Mouse (Mus musculus) kidney, postnatal 0 days (tissue): ENCODE results near the gene Scaf11. TPM values are rescaled to one million over a fixed set of nuclear protein-coding genes. Genes with fewer than 3 reads are reported as not detected.
A peak's percentile ranks its signal among the peaks of the same experiment; 100 is the strongest.
"Not testable (repeated sequence)": the region's sequence is repeated elsewhere in the genome, so short reads cannot be mapped to it uniquely, and the experiment has no call there.

ENCODE experiments used
- ATAC-seq: fragments of 200-750 bp; cut with Nextera tagmentation; replicated peaks from 2 replicates; pipeline ENCODE4 v1.8.0; 2017; ENCODE audit warnings: low read depth, moderate number of reproducible peaks, moderate TSS enrichment, moderate library complexity; ENCODE audit not compliant: low FRiP score
- DNase-seq: peaks from one replicate; pipeline ENCODE4 v3.0.0-alpha.2; 2016; ENCODE audit warnings: low spot score
- H3K27ac ChIP-seq: fragments of 300-500 bp; sonication (generic); 2 replicates; pipeline ENCODE4 v1.5.1; 2014; ENCODE audit warnings: mild to moderate bottlenecking
- H3K27me3 ChIP-seq: fragments of 300-500 bp; sonication (generic); 2 replicates; pipeline ENCODE4 v1.6.1; 2014; ENCODE audit warnings: low read length, mixed read lengths; ENCODE audit not compliant: insufficient read depth
- H3K36me3 ChIP-seq: fragments of 300-500 bp; sonication (generic); 2 replicates; pipeline ENCODE4 v1.6.1; 2014; ENCODE audit warnings: low read length, mixed read lengths; ENCODE audit not compliant: insufficient read depth
- H3K4me1 ChIP-seq: fragments of 300-500 bp; sonication (generic); replicated peaks from 2 replicates; pipeline ENCODE4 v1.6.1; 2014; ENCODE audit warnings: antibody characterized with exemption, low read length, mixed read lengths; ENCODE audit not compliant: insufficient read depth
- H3K4me2 ChIP-seq: fragments of 300-500 bp; sonication (generic); 2 replicates; pipeline ENCODE4 v1.6.1; 2014; ENCODE audit warnings: mild to moderate bottlenecking, low read length, moderate library complexity, mixed read lengths
- H3K4me3 ChIP-seq: fragments of 300-500 bp; sonication (generic); replicated peaks from 2 replicates; pipeline ENCODE4 v1.5.1; 2014; ENCODE audit warnings: low read depth, low read length
- H3K9ac ChIP-seq: fragments of 300-500 bp; sonication (generic); 2 replicates; pipeline ENCODE4 v1.6.1; 2014; ENCODE audit warnings: low read depth, low read length
- H3K9me3 ChIP-seq: fragments of 300-500 bp; sonication (generic); replicated peaks from 2 replicates; pipeline ENCODE4 v1.6.1; 2016; ENCODE audit warnings: low read length, inconsistent platforms, mixed read lengths
- CTCF ChIP-seq: IDR thresholded peaks from 2 replicates; pipeline ENCODE4 v1.5.1; 2016; ENCODE audit warnings: antibody characterized with exemption, low read depth, mild to moderate bottlenecking, moderate library complexity
- WGBS: fragments of 180-500 bp; shearing (Covaris S2); extraction: QIAGEN DNeasy Blood & Tissue Kit; methylation state at CpG from one replicate; pipeline ENCODE4 v1.1.7; 2014; 5-methylcytosine and 5-hydroxymethylcytosine counted together
- polyA plus RNA-seq: library from polyadenylated mRNA; unstranded; fragments of >200 nt; fragmentation: Nextera tagmentation; extraction: Ambion mirVana; gene quantifications from 2 replicates; pipeline ENCODE4 v1.2.1, GENCODE M21; 2015

Scaf11 gene
- polyA plus RNA-seq, 1 experiment from 2014 or later, result 81.5 TPM

DNA sequence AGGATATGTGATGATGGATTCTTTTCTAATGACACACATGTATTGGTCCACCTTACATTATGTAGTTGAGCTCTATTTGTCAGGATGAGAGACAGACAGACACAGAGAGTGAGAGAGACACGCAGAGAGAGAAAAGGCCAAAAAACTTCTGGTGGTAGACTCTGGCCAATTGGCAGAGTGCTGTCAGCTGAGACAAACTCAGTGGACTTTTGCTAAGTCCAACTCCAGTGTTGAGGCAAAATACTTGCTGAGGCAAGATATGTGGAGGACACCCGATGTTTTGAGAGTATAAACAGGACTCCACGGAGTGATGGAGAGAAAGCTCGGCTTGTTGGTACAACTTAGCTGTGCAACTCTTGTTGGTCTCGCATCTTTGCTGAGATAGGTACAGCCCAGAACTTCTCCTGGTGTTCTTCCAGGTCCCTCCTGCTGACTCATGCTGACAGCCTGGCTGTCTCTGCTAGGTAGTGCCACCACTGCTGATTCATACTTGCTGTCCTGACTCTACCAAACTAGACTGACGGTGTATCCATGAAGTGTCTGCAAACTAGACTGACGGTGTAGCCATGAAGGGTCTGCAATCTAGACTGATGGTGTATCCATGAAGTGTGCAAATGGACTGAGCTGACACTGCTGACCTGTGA is 11.9 kb downstream of the Scaf11 start:
- no peak overlapping the region for H3K4me2 ChIP-seq
- H3K9me3 ChIP-seq, result no peaks in the 10 kb centered on the region
- no peak for TF ChIP-seq CTCF
- H3K27me3 ChIP-seq, result no peaks in the 10 kb centered on the region
- 0 out of 2 replicates have a peak, but pooled peaks cover 7% of the 10 kb centered on the region for H3K36me3 ChIP-seq
- H3K27ac ChIP-seq, result no peak overlapping the region
- no peak overlapping the region for H3K4me3 ChIP-seq
- H3K4me1 ChIP-seq, result 0 out of 2 replicates have a peak, but pooled peaks cover 2% of the 10 kb centered on the region
- no peak for DNase-seq
- H3K9ac ChIP-seq, result no peak overlapping the region
- WGBS, result 89% methylated on average over 7 of the region's 7 CpGs
- ATAC-seq, result no peak

DNA sequence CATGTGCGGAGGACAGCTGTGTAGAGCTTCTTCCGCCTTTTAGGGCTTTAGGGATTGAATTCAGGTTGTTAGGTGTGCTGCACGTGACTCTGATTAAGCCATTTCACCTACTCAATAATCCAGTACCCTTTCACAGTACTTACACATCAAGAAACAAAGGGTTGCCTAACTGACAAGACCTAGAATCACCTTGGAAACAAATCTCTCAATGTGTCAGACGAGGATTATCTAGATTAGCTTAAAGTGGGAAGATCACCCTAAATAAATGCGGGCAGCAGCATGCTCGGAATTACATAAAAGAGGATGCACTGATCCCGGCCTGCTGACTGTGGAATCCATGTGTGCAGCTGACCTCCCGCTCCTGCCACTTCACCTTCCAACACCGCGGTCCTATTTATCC is 13.9 kb downstream of the Scaf11 start:
- Histone ChIP-seq H3K27ac (no peak overlapping the region), H3K4me2 (no peak overlapping the region), H3K9me3 (no peaks in the 10 kb centered on the region), H3K36me3 (peaks cover 14% of the 10 kb centered on the region; the same call in 1 of the 2 replicates), H3K9ac (no peak overlapping the region), H3K4me3 (no peak overlapping the region), H3K4me1 (no peaks in the 10 kb centered on the region), H3K27me3 (no peaks in the 10 kb centered on the region)
- no peak for TF ChIP-seq CTCF
- 88% methylated on average over 10 of the region's 10 CpGs for WGBS
- ATAC-seq (no peak), DNase-seq (no peak)

DNA sequence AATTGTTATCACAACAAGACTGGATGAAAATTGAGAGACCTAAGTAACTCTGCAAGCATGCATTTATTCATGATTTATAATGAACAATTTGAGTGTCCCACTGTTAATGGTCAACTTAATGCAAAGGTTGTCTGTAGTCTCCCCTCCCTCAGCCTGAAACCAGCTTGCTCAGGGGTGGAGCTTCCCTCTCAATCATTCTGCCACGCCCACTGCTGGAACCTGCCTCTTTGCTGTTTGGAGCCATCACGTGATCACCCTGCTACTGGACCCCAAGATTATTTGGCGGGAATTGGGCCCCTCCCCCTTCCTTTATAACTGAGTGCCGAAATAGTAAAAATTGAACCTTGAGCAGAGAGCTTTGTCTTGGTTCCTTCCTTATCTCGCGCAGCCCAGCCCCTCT is 19.2 kb downstream of the Scaf11 start:
- not testable (repeated sequence) for H3K27ac ChIP-seq, H3K4me2 ChIP-seq, H3K9ac ChIP-seq, H3K4me3 ChIP-seq, H3K9me3 ChIP-seq, H3K4me1 ChIP-seq, H3K27me3 ChIP-seq, ATAC-seq, DNase-seq
- peaks cover 14% of the 10 kb centered on the region; the same call in 1 of the 2 replicates for H3K36me3 ChIP-seq
- WGBS, result 79% methylated on average over 5 of the region's 6 CpGs

DNA sequence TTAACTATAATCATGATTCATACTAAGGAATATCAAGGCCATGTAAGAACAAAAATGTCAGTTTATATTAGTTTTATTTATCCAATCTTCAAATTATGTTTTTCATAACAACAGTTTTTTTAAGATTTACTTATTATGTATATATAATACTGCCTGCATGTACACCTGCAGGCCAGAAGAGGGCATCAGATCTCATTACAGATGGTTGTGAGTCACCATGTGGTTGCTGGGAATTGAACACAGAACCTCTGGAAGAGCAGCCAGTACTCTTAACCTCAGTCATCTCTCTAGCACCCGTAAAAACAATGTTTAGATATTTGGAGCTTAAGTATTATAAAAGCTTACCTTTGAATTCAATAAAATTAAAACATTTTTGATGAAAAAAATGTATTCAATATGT is 26.4 kb downstream of the Scaf11 start:
- Histone ChIP-seq H3K4me1 (no peaks in the 10 kb centered on the region), H3K27ac (no peak overlapping the region), H3K9ac (no peak overlapping the region), H3K4me3 (no peak overlapping the region), H3K9me3 (no peaks in the 10 kb centered on the region), H3K27me3 (no peaks in the 10 kb centered on the region), H3K4me2 (no peak overlapping the region), H3K36me3 (peaks cover 48% of the 10 kb centered on the region)
- 93% methylated on average over 1 of the region's 1 CpGs for WGBS
- ATAC-seq, result no peak
- peak; percentile 33; the same call in 1 of the 2 replicates for TF ChIP-seq CTCF
- no peak for DNase-seq

DNA sequence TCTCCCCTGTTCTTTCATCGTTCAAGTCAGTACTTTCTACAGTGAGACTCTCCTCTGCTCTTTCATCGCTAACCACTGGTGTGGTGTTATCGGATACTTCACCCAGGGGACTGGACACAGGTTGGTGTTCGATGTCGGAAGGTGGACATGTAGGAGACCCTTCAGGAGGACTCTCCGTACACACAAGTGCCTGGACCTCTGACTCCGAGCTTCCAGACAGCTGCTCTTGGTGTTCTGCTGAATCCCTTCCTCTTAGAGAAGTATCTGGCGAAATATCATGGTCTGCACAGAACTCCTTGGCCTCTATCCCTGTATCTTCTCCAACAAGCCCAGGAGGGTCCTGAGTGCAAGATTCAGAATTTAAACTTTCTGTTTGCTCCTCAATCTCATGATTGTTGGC is 40.7 kb downstream of the Scaf11 start:
- H3K27me3 ChIP-seq, result no peaks in the 10 kb centered on the region
- H3K27ac ChIP-seq, result no peak overlapping the region
- ATAC-seq, result no peak
- H3K9me3 ChIP-seq, result no peaks in the 10 kb centered on the region
- no peak for TF ChIP-seq CTCF
- no peak overlapping the region for H3K4me3 ChIP-seq
- no peak for DNase-seq
- 97% methylated on average over 8 of the region's 8 CpGs for WGBS
- H3K36me3 ChIP-seq, result peaks cover 63% of the 10 kb centered on the region
- H3K4me1 ChIP-seq, result no peaks in the 10 kb centered on the region
- no peak overlapping the region for H3K4me2 ChIP-seq
- no peak overlapping the region for H3K9ac ChIP-seq

DNA sequence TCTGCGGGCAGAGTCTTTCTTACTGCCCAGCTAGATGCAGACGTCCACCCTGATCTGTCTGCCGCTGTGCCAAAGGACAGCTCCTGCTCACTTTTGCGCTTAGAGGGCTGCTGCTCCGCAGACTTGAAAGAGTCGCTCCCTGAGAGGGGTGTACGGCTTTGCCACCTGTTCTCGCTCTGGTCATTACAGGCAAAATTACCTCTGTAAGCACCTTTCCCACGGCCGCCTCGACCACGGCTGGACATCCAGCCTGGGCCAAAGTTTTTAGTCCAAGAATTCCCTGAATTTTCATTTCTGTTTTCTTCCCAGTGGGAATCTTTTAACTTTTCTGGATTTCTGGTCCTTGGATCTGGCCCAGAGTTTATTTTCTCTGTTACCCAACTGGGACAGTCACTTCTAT is 42.5 kb downstream of the Scaf11 start:
- no peak for ATAC-seq
- Histone ChIP-seq H3K27me3 (no peaks in the 10 kb centered on the region), H3K4me3 (no peak overlapping the region), H3K36me3 (peaks cover 73% of the 10 kb centered on the region), H3K9ac (no peak overlapping the region), H3K27ac (no peak overlapping the region), H3K9me3 (no peaks in the 10 kb centered on the region), H3K4me1 (no peaks in the 10 kb centered on the region), H3K4me2 (no peak overlapping the region)
- 91% methylated on average over 12 of the region's 12 CpGs for WGBS
- TF ChIP-seq CTCF, result no peak
- DNase-seq, result no peak

DNA sequence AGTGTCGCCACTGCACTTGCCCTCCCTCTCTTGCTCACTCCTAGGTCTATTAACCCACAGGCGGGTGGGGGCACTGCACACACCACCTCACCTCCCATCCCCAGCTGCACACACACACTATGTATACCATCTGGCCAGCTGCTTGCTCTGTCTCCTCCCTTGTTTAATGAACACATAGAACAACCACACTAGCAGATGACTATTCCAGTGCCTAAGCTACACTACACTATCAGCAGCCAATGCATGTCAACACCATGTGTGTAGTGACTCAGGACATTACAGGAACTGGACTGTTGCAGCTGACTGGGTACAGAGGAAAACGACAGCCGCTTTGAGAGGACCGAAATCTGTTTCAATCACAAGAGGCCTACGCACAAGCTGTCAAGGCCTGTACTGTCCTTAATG is 51.9 kb downstream of the Scaf11 start:
- ATAC-seq, result peak; percentile 47; the same call in 1 of the 2 replicates
- Histone ChIP-seq H3K9me3 (no peaks in the 10 kb centered on the region), H3K36me3 (peaks cover 25% of the 10 kb centered on the region)

More for the DNA sequence above, 51.9 kb downstream of the Scaf11 start:
- Histone ChIP-seq H3K4me2 (no peak overlapping the region), H3K9ac (no peak overlapping the region), H3K27me3 (no peaks in the 10 kb centered on the region), H3K27ac (no peak overlapping the region), H3K4me1 (no peaks in the 10 kb centered on the region), H3K4me3 (no peak overlapping the region)
- no peak for TF ChIP-seq CTCF
- DNase-seq, result no peak
- 81% methylated on average over 6 of the region's 6 CpGs for WGBS
